Mouse (Mus musculus) skeletal muscle tissue, adult 2 months (tissue): ENCODE results near the gene Senp3.
"Not testable (repeated sequence)": the region's sequence is repeated elsewhere in the genome, so short reads cannot be mapped to it uniquely, and the experiment has no call there.

ENCODE experiments used
- DNase-seq: peaks from one replicate; pipeline ENCODE4 v3.0.0-alpha.2; 2012; ENCODE audit warnings: low read depth, low spot score

Gene Senp3

DNA sequence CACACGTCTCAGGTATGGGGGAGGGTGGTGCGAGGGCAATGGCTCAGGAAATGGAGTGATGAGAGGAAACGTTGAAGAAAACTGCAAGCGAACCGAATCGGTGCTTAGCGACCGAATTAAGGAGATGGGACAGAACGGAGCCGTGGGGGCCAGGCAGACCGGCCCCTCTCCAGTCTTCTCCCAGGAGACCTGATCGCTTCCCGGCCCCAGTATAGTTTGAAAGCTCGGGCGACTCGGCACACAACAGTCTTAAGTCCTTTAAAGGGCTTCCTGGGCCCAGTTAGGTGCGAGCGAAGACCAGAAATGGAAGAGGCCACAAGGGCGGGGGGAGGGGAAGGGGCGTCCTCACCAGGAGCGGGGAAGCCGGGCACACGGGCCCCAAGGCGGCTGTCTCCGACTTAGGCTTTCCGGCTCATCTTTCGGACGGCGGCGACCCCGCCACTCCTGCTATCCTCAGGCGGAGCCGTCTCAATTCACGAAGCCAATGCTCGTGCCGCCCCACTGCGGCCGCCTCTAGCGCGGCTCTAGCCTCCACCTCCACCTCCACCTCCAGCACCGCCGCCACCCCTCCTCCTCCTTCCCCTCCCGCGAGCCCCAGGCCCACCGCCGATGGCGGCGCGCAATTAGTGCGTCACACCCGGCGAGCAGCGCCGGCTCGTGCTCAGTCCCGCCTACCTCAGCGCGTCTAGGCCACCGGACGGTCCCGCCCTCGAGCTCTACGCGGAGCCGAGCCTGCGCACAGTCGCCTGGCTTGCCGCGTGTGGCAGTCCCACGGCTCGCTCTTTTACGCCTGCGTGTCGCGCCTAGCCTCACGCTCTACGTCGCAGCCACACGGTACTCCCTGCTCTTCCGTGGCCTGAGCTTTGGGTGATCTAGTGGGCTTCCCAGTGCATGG is at the start of gene Senp3:
Gene Senp3 (minus strand): TSS at position 771 of the 895 bp plus-strand sequence.
- peak; percentile 97 for DNase-seq

DNA sequence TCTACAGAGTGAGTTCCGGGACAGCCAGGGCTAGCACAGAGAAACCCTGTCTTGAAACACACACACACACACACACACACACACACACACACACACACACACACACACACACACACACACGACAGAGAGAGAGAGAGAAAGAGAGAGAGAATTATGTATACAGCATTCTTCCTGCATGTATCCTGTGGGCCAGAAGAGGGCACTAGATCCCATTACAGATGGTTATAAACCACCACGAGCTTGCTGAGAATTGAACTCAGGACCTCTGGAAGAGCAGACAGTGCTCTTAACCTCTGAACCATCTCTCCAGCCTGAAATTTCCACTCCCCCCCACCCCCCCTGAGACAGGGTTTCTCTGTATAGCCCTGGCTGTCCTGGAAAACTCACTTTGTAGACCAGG is 49.5 kb upstream of the Senp3 start:
- DNase-seq, result not testable (repeated sequence)

DNA sequence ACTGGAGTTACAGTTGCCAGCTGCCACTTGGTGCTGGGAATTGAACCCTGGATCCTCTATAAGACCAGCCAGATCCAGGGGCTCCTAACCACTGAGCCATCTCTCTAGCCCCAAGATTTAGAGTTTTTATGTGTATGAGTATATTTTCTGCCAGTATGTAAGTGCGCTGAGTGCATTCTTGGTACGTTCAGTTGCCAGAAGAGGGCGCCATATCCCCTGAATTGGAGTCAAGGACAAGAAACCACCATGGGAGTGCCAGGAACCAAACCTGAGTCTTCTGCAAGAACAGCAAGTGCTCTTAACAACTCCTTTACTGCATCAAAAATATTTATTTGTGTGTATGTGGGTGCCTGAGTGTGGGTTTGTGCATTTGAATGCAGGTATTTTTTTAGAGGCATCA is 47.2 kb upstream of the Senp3 start:
- peak; percentile 52 for DNase-seq

DNA sequence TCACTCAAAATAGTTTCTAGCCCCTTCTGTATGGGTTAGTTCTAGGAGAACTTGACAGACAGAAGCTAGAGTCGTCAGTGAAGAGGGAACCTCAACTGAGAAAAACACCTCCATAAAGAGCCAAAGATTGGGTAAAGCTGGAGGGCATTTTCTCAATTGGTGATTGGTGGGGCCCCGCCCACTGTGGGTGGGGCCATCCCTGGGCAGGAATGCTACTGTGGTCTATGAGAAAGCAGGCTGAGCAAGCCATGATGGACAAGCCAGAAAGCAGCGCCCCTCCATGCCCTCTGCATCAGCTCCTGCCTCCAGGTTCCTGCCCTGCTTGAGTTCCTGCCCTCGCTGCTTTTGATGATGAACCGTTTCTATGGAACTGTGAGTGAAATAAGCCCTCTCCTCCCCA is 44.1 kb upstream of the Senp3 start:
- no peak for DNase-seq

DNA sequence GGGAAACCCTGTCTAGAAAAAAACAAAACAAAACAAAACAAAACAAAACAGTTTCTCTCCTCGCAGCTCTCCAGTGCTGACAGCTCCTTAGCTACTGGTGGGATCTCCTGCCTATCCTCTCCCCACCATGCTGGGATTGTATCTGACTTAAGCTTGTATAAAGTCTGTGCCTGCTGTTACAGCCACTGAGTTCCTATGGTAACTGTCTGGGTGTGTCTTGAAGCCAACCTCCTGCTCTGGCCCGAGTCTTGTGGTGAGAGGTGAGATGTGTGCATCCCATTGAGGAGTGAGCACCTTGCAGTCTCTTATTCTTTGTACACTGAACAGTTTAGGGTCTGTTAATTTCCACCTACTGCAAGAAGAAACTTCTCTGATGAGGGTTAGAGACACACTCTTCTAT is 41.2 kb upstream of the Senp3 start:
- DNase-seq, result no peak

DNA sequence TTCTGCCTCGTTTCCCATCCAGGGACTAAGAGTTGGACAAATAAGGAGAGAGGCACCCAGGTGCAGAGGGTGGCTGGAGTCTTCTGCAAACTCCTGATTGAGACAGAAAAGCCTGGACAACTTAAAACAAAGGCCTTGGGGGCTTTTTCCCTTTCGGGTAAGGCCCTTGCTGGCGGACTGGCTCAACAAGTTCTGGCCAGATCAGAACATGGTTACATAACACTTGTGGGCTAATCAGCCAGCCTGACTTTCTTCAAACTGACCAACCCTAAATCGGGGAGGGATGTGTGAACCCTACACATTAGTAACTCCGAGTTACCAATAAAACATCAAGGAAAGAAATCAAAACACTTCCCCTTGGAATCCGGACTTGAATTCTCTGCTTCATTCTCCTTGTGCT is 39.0 kb upstream of the Senp3 start:
- DNase-seq, result no peak

DNA sequence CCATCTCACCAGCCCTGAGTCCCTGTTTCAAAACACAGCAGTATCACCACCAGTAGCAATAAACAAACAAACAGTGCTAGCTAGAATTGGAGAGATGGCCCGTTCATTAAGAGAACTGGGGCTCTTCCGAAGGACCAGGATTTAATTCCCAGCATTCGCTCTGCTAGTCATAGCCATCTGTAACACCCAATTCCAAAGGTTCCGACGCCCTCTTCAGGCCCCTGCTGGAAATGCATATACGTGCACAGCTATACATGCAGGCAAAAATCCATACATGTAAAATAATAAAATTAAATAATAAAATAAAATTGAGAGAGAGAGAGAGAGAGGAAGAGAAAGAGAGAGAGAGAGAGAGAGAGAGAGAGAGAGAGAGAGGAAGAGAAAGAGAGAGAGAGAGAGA is 37.5 kb upstream of the Senp3 start:
- DNase-seq, result no peak

DNA sequence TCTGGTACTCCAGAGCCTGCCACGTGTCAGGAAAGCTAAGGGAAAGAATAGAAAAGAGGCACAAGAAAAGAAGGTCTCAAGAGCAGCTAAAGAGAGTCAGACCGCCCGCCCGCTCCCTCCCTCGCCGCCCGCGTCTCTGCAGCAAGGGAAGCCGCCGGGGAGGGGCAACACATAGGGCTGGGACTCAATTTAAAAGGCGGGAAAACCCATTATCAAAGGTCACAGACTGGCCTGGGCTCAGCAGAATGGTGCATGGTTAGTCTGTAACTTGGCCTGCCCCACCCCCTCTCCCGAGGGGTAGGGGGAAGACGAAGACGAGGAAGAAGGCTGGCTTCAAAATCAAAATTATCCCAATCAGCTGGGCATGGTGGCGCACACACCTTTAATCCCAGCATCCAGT is 36.8 kb upstream of the Senp3 start:
- DNase-seq, result no peak

DNA sequence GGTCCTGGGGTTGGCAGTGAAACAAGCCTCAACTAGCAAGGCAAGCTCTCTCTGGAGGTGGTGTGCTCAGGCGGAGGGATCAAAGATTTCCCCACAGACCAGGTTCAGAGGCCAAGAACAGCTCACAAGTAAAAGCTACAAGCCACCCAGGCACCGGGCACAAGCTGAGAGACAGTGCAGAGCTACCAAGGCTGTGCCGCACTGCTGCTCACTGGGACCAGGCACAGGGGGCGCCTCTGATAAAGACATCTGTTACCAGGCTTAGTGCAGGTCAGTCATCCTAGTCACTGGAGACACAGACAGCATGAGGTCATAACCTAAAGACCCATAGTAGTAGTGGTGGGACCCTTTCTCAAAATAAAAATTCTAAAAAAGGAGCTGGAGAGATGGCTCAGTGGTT is 35.1 kb upstream of the Senp3 start:
- no peak for DNase-seq

DNA sequence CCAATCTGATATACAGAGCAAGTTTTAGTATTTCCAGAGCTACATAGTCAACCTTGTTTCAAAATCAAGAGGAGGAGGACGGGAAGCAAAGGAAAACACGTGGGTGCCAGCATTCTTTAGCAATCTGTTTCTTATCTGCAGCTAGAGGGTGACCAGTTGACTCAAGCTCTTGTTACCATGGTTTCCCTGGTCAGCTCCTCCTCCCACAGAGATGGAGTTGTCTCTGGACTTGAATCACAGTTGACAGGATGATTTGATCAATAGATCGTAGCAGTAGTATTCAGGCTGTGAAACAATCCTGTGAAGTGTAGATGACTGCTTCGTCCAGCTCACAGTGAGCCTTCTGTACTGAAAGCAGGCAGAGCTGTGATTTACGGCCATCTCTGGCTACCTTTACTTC is 34.0 kb upstream of the Senp3 start:
- DNase-seq, result peak; percentile 28

DNA sequence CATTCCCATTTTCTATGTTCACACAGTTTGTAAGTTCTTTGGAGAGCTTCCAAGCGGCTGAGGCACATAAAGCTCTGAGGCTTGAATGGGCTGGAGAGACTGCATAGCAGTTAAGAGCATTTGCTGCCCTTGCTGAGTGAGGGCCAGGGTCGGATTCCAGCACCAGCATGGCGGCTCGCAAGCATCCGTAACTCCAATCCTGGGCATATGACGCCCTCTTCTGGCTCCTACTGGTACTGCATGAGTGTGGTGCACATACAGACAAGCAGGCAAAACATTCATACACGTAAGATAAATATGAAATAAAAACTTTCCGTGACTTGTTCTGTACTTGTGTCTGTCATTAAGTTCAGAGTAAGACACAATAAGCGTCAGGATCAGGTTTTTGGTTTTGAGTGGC is 33.6 kb upstream of the Senp3 start:
- DNase-seq, result no peak

DNA sequence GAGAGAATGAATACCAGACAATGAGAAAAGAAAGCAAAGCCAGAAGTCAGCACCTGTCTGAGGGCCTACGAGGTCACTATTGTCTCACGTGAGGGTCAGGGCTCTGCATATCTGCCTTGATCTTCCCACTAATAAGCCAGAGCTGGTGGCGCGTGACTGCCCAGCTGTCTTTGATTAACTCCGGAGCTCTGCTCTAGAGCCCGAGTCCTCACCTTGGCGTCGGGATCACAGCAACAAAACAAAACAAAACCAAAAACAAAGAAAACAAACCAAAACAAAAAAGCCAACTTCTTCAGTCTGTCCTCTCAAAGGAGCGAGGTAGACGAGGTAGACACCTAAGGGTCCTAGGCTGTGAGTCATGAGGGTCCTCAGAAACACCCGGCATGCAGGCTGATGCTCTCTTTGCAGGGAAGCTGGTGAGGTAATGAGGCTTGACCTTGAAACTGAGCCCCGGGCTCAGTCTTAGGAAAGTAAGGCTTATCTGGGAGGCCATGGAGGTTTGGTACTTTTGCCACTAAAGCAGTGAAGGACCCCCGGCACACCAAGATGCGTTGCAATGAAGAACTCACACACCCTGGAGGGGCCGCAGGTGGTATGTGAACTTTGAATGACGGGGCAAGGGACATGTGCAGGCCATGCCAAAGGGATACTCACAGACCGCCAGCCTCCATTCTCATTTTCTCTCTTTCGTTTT is 32.9 kb upstream of the Senp3 start:
- DNase-seq, result no peak

DNA sequence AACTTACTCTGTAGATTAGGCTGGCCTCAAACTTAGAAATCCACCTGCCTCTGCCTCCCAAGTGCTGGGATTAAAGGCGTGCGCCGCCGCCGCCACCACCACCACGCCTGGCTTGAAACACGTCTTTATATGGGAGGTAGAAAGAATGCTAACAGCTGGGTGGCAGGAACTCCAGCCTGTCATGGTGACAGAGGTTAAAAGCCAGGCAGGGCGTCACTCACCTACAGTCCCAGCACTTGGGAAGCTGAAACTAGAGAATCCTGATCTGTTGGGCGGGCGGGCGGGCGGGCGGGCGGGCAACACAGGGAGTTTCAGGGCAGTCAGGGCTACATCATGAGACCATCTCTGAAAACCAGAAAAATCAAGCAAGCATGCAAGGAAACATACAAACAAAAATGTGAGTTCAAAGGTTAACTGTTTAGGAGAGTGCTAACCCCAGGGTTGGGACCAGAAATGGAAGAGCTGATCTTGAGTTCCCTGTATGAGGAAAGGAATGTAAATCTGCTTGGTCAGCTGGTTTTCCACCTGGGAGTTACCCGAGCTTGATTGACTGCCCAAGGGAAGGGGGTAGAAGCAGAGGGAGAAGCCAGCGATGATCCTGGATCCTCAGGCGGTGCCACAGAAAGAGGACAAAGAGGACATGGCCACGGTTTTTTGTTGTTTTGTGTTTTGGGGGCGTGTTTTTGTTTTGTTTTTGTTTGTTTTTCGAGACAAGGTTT is 31.2 kb upstream of the Senp3 start:
- no peak for DNase-seq

DNA sequence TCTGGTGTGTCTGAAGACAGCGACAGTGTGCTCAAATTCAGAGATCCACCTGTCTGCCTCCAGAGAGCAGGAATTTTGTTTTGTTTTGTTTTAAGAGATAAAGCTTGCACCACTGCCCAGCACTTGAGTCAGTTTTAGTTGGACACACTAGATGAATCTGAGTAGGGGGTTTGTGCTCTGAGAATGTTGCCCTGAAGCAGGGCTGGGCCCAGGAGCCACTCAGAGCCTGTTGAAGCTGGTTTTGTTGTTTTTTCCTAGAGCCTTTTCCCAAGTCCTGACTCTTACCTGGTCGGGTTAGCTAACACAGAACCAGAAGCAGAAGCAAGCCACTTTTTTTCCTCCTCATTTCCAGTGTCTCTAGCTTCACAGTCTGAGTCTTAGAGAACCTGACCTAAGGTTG is 29.2 kb upstream of the Senp3 start:
- DNase-seq, result no peak

DNA sequence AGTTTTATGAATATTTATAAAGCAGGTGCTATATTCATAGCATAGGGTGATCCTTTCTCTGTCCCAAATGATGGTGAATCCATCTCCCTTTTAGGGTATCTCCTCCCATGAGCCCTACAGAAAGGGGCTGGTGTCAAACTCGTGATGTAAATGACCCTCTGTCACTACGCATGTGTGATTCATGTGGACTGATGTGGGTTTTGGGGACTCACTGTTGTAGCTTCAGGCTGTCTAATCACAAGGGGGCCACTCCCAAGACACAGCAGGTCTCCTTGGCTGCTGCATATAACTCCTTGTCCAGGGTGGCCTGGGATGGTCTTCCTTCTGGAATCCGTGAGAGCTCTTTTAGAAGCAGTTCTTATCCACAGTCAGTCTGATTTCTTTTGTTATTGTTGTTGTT is 28.6 kb upstream of the Senp3 start:
- DNase-seq, result no peak

DNA sequence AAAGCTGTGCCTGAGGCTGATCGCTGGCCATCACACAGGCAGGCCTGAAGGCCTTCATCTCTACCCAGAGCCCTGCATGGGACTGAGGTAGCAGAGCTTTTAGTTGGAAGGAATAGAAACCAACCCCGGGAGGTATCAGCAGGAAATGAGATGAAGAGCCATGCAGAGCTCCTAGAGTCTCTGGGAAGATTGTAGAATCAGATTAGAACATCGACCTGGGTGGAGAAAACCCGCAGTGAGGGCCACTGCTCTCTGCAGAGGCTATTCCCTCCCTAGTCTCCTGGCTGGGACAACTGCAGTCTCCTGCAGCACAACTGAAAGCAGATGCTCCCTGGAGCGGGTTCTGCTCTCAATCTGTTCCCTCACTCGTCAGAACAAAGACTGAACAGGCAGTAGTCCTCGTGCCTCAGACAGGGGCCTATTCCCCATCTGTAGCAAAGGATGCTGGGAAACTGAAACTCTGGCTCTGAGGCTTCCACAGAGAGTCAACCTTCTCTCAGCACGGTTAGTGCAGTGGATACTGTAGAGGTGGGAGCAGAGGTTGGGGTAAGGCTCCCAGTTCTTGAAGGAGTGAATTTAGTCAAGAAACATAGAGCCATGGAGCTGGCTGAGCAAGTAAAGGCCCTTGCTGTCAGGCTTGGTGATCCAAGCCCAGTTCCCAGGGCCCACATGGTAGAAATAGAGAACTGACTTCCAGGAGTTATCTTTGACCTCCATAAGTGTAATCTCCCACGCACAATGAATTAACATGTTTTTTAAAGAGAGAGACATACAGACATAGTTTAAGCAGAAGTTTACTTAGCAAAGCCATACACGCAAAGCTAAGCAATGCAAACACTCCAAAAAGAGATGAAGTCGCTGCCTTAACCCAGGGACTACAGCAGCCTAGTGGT is 27.9 kb upstream of the Senp3 start:
- no peak for DNase-seq

DNA sequence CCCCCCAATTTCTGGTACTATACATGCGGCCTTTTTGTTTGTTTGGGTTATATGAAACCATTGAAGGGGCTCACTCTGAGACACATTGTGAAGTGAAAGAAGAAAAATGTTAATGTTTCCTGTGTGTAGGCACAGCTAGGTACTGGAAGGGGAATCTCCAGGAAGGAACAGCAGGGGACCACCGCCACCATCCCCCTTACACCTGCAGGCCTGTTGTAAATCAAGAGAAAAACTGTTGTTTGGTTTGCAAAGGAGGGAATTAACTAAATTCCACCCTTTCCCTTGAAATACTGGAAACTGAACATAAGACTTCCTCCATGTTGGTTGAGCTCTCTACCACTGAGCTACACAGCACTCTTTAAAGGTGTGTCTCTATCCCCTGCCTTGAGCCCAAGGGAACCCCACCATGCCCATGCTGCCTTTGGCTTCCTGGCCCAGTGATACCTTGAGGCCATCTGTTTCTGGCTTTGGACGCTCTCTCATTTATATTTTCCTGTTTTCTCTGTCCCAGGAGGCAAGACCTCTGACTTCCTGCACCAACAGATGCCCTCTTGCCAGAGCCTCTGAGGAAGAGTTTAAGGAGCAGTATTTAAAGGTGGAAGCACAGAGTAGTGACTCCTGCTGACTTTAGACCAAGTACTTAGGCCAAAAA is 26.9 kb upstream of the Senp3 start:
- DNase-seq, result no peak

DNA sequence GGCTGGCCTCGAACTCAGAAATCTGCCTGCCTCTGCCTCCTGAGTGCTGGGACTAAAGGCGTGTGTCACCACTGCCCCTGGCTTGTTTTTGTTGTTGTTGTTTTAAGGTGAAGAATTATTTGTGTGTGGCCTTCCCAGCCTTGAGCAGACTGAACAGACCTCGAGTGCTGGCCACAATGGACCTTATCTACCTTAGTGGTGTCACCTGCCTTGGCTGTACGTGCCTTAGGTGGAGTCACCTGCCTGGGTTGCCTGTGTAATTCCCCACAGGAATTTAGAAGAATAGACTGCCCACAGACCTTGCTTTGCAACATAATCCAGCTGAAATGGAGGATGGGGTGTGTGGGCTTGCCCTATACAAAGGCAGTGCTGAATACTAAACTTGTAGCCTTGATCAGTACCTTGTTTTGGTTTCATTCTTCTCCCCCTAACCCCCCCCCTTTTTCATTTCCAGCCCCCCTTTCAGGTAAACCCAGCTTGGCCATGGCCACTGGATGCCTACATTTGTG is 26.0 kb upstream of the Senp3 start:
- no peak for DNase-seq

DNA sequence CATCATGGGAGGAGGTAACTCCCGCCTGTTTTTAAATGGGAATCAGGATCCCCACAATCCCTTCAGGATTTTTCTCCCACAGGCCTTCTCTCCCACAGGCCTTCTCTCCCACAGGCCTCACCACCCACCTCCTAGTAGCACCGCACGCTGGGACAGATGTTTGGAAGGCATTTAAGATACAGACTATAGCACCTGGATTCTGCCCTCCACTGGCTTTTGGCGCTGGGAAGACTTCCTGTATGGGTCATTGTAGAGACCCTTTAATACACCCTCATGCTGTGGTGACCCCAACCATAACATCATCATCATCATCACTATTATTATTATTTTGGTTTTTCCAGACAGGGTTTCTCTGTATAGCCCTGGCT is 25.6 kb upstream of the Senp3 start:
- DNase-seq, result no peak

DNA sequence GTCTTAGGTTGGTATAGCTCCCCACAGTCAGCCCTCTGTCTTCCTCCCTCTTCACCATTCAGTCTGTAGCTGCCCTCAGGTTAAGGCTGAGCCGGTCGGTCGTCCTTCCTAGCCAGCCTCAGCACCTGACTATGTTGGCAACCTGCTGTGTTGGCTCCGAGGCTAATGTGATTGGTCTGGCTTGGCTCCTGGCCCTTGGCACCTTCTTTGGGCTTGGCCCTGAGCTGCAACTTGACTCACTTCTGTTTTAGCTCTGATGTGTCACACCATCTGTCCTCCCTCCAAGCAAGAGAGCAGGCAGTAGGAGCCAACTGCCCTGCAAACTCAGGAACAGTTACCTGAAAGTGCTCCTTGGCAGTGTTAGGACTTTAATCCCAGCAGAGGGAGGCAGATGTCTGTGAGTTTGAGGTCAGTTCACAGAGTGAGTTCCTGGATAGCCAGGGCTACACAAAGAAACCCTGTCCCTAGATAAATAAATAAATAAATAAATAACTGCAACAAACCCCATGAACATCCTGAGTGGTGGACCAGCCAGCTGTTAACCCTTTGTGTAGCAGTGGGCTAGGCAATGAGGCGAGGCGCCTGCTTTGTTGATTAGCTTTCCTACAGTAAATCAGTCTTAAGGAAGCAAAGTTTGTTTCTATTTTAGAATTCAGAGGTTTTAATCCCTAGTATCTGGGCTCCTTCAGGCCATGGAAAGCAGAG is 25.0 kb upstream of the Senp3 start:
- DNase-seq, result peak; percentile 94
